ENCODE assay signal across 10 mouse cellular contexts in the genomic region with DNA sequence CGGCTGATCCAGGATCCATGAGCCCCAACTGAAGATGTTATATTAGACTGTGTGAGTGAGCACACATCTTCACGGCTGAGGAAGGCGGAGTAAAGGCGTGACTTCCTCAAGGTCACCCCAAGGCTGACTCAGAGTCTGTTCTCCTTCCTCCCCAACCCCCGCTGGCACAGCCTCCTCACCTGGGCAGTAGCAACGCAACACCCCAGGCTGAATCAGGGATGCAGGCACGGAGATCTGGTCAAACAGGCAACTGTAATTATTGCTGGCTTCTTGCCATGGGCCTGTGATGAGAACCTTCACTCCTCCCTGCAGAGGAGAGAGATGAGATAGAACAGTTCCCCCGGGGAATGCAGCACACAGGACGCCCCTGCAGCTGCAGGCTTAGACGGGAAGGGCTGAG. TPM values are rescaled to one million over a fixed set of nuclear protein-coding genes. Genes with fewer than 3 reads are reported as not detected.
DNase-seq lines count a peak whose midpoint lies in the region; ATAC-seq and TF ChIP-seq lines count a peak whose summit lies in the region.
"Had no signal": no experiment of that assay in that cellular context is flagged by ENCODE, and none has a peak within 500 bp of the region (broad histone marks: within the 10 kb centered on the region; RNA-seq: fewer than 3 reads in every experiment).

No protein-coding gene starts in this region.

- TF ChIP-seq CTCF in thymus, adult 2 months (IDR thresholded peaks at IDR 0.05; ENCODE audit: borderline replicate concordance, control insufficient read depth, extremely low read depth, insufficient read depth, low read length, poor library complexity), result no peak

- TF ChIP-seq POLR2A in thymus, adult 2 months (IDR thresholded peaks at IDR 0.05; ENCODE audit: control insufficient read depth, extremely low read depth, insufficient read depth, low read length, poor library complexity), result no peak

- peaks cover 21% of the 10 kb centered on the region for H3K4me1 ChIP-seq in heart, embryonic 11.5 days (ENCODE audit: control insufficient read depth, insufficient read depth, low read length)
- H3K4me1 ChIP-seq in hindbrain, embryonic 15.5 days (replicated peaks), result peaks cover 44% of the 10 kb centered on the region
- H3K4me1 ChIP-seq in thymus, adult 2 months (replicated peaks; ENCODE audit: control insufficient read depth, insufficient read depth, low read length), result no peaks in the 10 kb centered on the region

- H3K27me3 ChIP-seq in heart, embryonic 11.5 days (ENCODE audit: control insufficient read depth, insufficient read depth, low read length), result 0 out of 2 replicates have a peak, but pooled peaks cover 3% of the 10 kb centered on the region
- H3K27me3 ChIP-seq in hindbrain, embryonic 15.5 days, result no peaks in the 10 kb centered on the region
- H3K27me3 ChIP-seq in thymus, adult 2 months (ENCODE audit: control insufficient read depth, insufficient read depth, low read length), result no peaks in the 10 kb centered on the region; the same call in 1 of the 2 replicates

- H3K4me2 ChIP-seq in heart, embryonic 11.5 days, result peak overlapping the region; percentile 9; the same call in 1 of the 2 replicates
- peak overlapping the region; percentile 22; the same call in 1 of the 2 replicates for H3K4me2 ChIP-seq in hindbrain, embryonic 15.5 days

- intact Hi-C loops in heart, postnatal 25 days (cut with DNase I), result no loop called here

- no peaks in the 10 kb centered on the region for H3K36me3 ChIP-seq in heart, embryonic 11.5 days (ENCODE audit: control insufficient read depth, insufficient read depth, low read length)
- no peaks in the 10 kb centered on the region for H3K36me3 ChIP-seq in hindbrain, embryonic 15.5 days
- H3K36me3 ChIP-seq in thymus, adult 2 months (ENCODE audit: control insufficient read depth, insufficient read depth, low read length), result no peaks in the 10 kb centered on the region

- DNase-seq in heart, postnatal 25 days (ENCODE audit: low spot score), result no peak
- peak; percentile 24 for DNase-seq in urinary bladder, postnatal 14 days (ENCODE audit: low spot score)
- DNase-seq in urinary bladder, adult 18-20 months (ENCODE audit: low spot score in 2 of 2), result no peak
- DNase-seq in spleen, postnatal 14 days (ENCODE audit: low spot score in 2 of 2), result no peak
- DNase-seq in thymus, postnatal 10 days (ENCODE audit: low spot score in 2 of 2), result no peak
- no peak for DNase-seq in thymus, adult 2 months

- 0 out of 2 replicates have a peak overlapping the region, but pooled peaks have one; percentile 16 for H3K9ac ChIP-seq in heart, embryonic 11.5 days (ENCODE audit: low read depth, low read length)
- H3K9ac ChIP-seq in hindbrain, embryonic 15.5 days, result no peak overlapping the region; the same call in 1 of the 2 replicates

- H3K4me3 ChIP-seq in heart, embryonic 11.5 days (ENCODE audit: low read depth, low read length), result no peak overlapping the region
- H3K4me3 ChIP-seq in hindbrain, embryonic 15.5 days, result no peak overlapping the region
- H3K4me3 ChIP-seq in thymus, adult 2 months (ENCODE audit: control insufficient read depth, insufficient read depth, low read length), result no peak overlapping the region

- ATAC-seq in heart, embryonic 11.5 days (replicated peaks; ENCODE audit: insufficient number of reproducible peaks, low FRiP score, low TSS enrichment), result no peak
- no peak for ATAC-seq in hindbrain, embryonic 15.5 days (ENCODE audit: low FRiP score, low read depth)

- H3K9me3 ChIP-seq in heart, embryonic 11.5 days (replicated peaks; ENCODE audit: control insufficient read depth, low read length), result no peaks in the 10 kb centered on the region
- H3K9me3 ChIP-seq in hindbrain, embryonic 15.5 days, result no peaks in the 10 kb centered on the region

- H3K27ac ChIP-seq in heart, embryonic 11.5 days (ENCODE audit: low read depth, low read length), result no peak overlapping the region
- peak overlapping the region; percentile 96 for H3K27ac ChIP-seq in hindbrain, embryonic 15.5 days (replicated peaks)
- no peak overlapping the region for H3K27ac ChIP-seq in thymus, adult 2 months (ENCODE audit: control insufficient read depth, insufficient read depth, low read length)

- 15% methylated on average over 10 of the region's 10 CpGs for WGBS in heart, embryonic 11.5 days (ENCODE audit: insufficient replicate concordance)
- WGBS in hindbrain, embryonic 15.5 days, result 16% methylated on average over 10 of the region's 10 CpGs
- 21% methylated on average over 10 of the region's 10 CpGs for WGBS in thymus, adult 2 months

RNA-seq across cellular contexts. Expression of gene Gm13090, which starts 48.8 kb away (rescaled TPM):
- polyA plus RNA-seq in heart, embryonic 11.5 days (2014; fragmentation: Nextera tagmentation; extraction: Ambion mirVana), result 0.21 TPM in 1 of 2 replicates, not detected in the other
- not detected for total RNA-seq in heart, postnatal 25 days (2021)
- not detected in 2 replicates for polyA plus RNA-seq in hindbrain, embryonic 15.5 days (2015; fragmentation: Nextera tagmentation; extraction: Ambion mirVana)
- polyA plus RNA-seq in thymus, adult 2 months (2012; rRNA removed), result not detected in 2 replicates
- total RNA-seq: left cerebral cortex, postnatal 10 days; MEL had no signal
